Mouse (Mus musculus) heart, adult 2 months (tissue): Measurements from ENCODE around the gene Slc25a21. TPM values are rescaled to one million over a fixed set of nuclear protein-coding genes. Genes with fewer than 3 reads are reported as not detected.
A peak's percentile ranks its signal among the peaks of the same experiment; 100 is the strongest.

Experiments
- DNase-seq, 2 experiments: peaks; one replicate each; pipeline ENCODE4 v3.0.0; 2021
- H3K27ac ChIP-seq: fragments of 200-600 bp; 2 replicates; pipeline ENCODE4 v1.8.1; 2022
- H3K27me3 ChIP-seq: fragments of 200-500 bp; 2 replicates; pipeline ENCODE4 v1.6.1; 2012; ENCODE audit warnings: mild to moderate bottlenecking, low read length, inconsistent platforms, mixed read lengths; ENCODE audit not compliant: control insufficient read depth, insufficient read depth
- H3K36me3 ChIP-seq: fragments of 200-500 bp; 2 replicates; pipeline ENCODE4 v1.6.1; 2012; ENCODE audit warnings: low read length, inconsistent platforms; ENCODE audit not compliant: control insufficient read depth, insufficient read depth
- H3K4me1 ChIP-seq: fragments of 200-500 bp; 2 replicates; pipeline ENCODE4 v1.6.1; 2011; ENCODE audit warnings: low read length; ENCODE audit not compliant: control insufficient read depth, insufficient read depth
- H3K4me3 ChIP-seq: fragments of 200-600 bp; 2 replicates; pipeline ENCODE4 v1.8.1; 2022
- H3K79me2 ChIP-seq: fragments of 200-500 bp; replicated peaks from 2 replicates; pipeline ENCODE4 v1.6.1; 2012; ENCODE audit warnings: mild to moderate bottlenecking, inconsistent platforms, low read length, moderate library complexity, mixed read lengths; ENCODE audit not compliant: control insufficient read depth, insufficient read depth
- H3K9ac ChIP-seq: fragments of 200-500 bp; 2 replicates; pipeline ENCODE4 v1.6.1; 2012; ENCODE audit warnings: low read depth, mild to moderate bottlenecking, control low read depth, inconsistent platforms, low read length, mixed read lengths
- CTCF ChIP-seq: fragments of 200-600 bp; IDR thresholded peaks from 2 replicates; pipeline ENCODE4 v1.8.1; 2022; ENCODE audit warnings: antibody characterized with exemption, mild to moderate bottlenecking, moderate library complexity
- EP300 ChIP-seq: fragments of 200-500 bp; IDR thresholded peaks from 2 replicates; pipeline ENCODE4 v1.6.1; 2011; ENCODE audit warnings: low read depth, low read length, control low read depth; ENCODE audit not compliant: insufficient read depth
- POLR2A ChIP-seq: fragments of 200-500 bp; IDR thresholded peaks from 2 replicates; pipeline ENCODE4 v1.6.1; 2011; ENCODE audit warnings: mild to moderate bottlenecking, low read depth, low read length, control low read depth; ENCODE audit not compliant: insufficient read depth
- WGBS: fragments of 180-500 bp; shearing (Covaris S2); methylation state at CpG from one replicate; pipeline ENCODE4 v1.1.7; 2018; 5-methylcytosine and 5-hydroxymethylcytosine counted together
- intact Hi-C: fragments of 180-260 bp; cut with DNase I; formaldehyde crosslinking; loops from one replicate; pipeline ENCODE4 v1.15.1; 2025
- long read RNA-seq: library from polyadenylated mRNA; stranded (forward); transcript quantifications from one replicate; pipeline ENCODE4 v2.0.0, GENCODE M21; 2021
- polyA plus RNA-seq: library from polyadenylated mRNA; depleted of rRNA; stranded (reverse); fragments of >200 nt; gene quantifications from 2 replicates; pipeline ENCODE4 v1.2.3, GENCODE M21; 2012; rRNA removed
- total RNA-seq, 2 experiments: library from RNA; stranded (reverse); gene quantifications; 2 replicates each; pipeline ENCODE4 v1.2.3; 2021

Slc25a21 gene
- total RNA-seq: under 1 TPM; 0.34 to 0.66 TPM
- 0.06 TPM in 1 of 2 replicates, not detected in the other for polyA plus RNA-seq
- long read RNA-seq: 0 reads

DNA sequence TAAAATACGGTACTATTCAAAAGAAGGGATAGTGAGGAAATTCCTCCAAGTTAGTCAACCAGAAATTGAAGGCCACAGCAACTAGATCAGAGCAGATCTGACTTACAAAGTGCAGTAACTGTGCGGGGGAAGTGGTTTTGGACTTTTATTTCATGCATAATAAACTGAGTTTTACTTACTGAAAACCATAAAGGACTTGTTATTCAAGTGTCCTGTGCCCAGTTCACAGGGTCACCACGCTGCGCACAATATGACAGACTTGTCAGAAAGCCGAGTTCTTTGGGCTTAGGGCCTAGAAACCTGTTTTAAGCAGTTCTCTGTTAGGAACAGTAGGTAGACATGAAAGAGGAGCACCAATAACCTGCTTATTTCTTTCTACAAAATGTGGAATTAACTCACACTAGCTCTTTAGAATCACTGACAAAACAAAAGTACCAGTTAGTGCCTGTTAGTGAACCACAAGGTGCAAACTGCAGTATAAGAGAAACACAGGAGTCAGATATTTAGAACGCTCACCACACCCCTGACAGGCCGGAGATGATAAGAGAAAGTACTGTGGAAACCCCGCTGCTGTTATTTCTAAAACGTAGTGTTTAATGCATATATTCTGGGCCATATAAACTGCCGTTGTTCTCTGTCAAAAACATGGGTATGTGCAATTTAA, at the start of gene Slc25a21:
Slc25a21 (minus strand) TSS at position 110 of the 664 bp plus-strand sequence.
- no peak for TF ChIP-seq POLR2A
- Histone ChIP-seq H3K79me2 (no peaks in the 10 kb centered on the region), H3K4me3 (peak within 1 kb of the TSS; percentile 56), H3K4me1 (peaks cover 1% of the 10 kb centered on the region; the same call in 1 of the 2 replicates), H3K27me3 (peaks cover 9% of the 10 kb centered on the region), H3K27ac (no peak within 1 kb of the TSS), H3K36me3 (no peaks in the 10 kb centered on the region), H3K9ac (peak within 1 kb of the TSS; percentile 77)
- intact Hi-C loops: no loop called here
- WGBS: 91% methylated on average over 10 of the region's 10 CpGs
- DNase-seq: no peak

DNA sequence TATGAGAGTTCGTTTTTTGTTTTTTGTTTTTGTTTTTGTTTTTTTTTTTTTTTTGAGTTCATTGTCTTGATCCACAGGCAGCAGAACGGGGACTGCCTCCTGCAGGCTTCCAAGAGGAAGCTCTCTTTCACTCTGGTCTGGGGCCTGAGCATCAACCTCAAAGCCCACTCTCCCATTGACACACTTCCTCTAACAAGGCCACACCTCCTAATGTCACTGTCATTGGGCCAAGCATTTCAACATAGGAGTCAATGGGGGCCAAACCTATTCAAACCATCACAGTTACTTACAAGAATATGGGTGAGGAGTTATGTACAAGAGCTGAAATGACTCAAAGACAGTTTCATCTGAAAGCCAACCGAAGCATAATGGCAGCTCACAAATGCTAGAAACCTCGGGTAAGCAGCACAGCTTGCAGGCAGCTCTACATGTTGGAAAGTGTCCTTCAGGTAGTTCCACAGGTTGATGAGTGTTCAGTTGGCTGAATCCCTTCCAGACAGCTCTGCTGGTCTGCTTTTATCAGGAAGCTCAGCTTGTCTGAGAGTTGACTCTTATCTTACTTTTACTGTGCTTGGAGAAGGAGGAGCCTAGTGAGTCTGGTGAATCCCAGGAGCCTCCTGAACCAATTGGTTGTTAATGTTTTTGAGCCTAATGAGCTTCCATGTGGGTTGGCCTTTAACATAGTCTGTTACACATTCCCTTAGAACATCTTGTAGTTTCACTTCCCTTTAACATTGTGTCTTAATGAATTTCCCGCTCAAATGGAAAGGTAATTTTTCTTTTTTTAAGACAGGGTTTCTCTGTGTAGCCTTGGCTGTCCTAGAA, 46.6 kb upstream of the Slc25a21 start:
- intact Hi-C loops: no loop called here
- Histone ChIP-seq H3K4me3 (no peak overlapping the region), H3K27ac (no peak overlapping the region), H3K4me1 (no peaks in the 10 kb centered on the region), H3K9ac (no peak overlapping the region), H3K36me3 (peaks cover 6% of the 10 kb centered on the region), H3K79me2 (no peaks in the 10 kb centered on the region; the same call in 1 of the 2 replicates), H3K27me3 (no peaks in the 10 kb centered on the region)
- no peak for TF ChIP-seq CTCF
- no peak for TF ChIP-seq EP300
- TF ChIP-seq POLR2A: no peak
- DNase-seq: no peak
- 85% methylated on average over 5 of the region's 5 CpGs for WGBS

DNA sequence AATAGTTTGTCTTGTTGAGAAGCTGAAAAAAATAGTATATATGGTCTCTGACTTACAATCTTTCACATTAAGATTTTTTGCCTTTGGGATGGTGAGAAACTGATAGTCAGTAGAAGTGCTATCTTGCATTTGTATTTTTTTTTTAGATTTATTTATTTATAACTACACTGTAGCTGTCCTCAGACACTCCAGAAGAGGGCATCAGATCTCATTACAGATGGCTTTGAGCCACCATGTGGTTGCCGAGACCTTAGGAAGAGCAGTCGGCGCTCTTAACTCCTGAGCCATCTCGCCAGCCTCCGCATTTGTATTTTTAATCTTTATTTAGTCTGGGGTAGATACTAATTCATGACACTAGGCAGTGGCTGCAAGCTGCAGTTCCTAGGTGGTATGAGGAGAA, 36.1 kb upstream of the Slc25a21 start:
- no peak overlapping the region for H3K4me3 ChIP-seq
- peaks cover 8% of the 10 kb centered on the region for H3K4me1 ChIP-seq
- H3K36me3 ChIP-seq: peaks cover 2% of the 10 kb centered on the region
- no peak overlapping the region for H3K9ac ChIP-seq
- no peak for DNase-seq
- TF ChIP-seq EP300: no peak
- no peak for TF ChIP-seq POLR2A
- peak; percentile 35; the same call in 1 of the 2 replicates for TF ChIP-seq CTCF
- H3K27ac ChIP-seq: no peak overlapping the region
- no peaks in the 10 kb centered on the region for H3K27me3 ChIP-seq
- intact Hi-C loops: loop anchor here (5.0 kb wide), 1 partner anchor 1779 kb away; the partner anchor contains the start of genes Gemin2 and Sec23a
- H3K79me2 ChIP-seq: peaks cover 3% of the 10 kb centered on the region
- WGBS: 73% methylated on average over 5 of the region's 5 CpGs

DNA sequence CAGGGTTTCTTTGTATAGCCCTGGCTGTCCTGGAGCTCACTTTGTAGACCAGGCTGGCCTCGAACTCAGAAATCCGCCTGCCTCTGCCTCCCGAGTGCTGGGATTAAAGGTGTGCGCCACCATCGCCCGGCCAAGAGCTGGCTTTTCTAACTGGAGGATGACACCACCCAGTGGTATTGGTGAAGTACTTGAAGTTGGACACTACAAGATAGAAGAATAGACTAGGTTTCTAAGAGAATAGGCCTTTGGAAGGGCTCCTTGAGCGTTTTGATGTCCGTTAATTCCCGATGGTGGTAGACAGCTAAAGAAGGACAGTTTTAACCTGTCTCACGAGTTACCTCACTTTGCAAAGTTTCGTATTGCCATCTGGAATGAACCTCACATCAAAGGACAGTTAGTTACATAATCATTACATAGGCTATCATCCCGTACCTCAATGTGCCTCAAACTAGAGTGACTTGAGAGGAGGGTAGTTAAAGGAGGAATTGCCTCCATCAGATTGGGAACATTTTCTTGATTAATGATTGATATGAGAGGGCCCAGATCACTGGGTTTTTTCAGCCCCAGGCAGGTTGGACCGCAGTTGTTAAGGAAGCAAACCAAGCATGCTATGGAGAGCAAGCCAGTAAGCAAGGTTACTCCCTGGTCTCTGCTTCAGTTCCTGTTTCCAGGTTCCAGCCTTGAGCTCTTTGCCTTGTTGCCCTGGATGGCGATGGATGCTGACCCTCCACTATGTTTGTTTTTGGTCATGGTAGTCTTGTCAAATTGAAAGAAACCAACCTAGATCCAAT, 34.0 kb upstream of the Slc25a21 start:
- Histone ChIP-seq H3K79me2 (peaks cover 2% of the 10 kb centered on the region), H3K4me3 (peak overlapping the region; percentile 70), H3K27me3 (no peaks in the 10 kb centered on the region), H3K27ac (peak overlapping the region; percentile 97), H3K9ac (no peak overlapping the region), H3K36me3 (peaks cover 2% of the 10 kb centered on the region), H3K4me1 (peaks cover 8% of the 10 kb centered on the region)
- WGBS: 61% methylated on average over 14 of the region's 14 CpGs
- TF ChIP-seq EP300: no peak
- no peak for TF ChIP-seq POLR2A
- TF ChIP-seq CTCF: peak; percentile 41
- intact Hi-C loops: loop anchor here (2.0 to 5.0 kb wide), 2 partner anchors 20 to 1781 kb away; partner anchors contain the start of genes Gemin2 and Sec23a
- peak in 1 of 2 experiments; percentile 20 for DNase-seq

DNA sequence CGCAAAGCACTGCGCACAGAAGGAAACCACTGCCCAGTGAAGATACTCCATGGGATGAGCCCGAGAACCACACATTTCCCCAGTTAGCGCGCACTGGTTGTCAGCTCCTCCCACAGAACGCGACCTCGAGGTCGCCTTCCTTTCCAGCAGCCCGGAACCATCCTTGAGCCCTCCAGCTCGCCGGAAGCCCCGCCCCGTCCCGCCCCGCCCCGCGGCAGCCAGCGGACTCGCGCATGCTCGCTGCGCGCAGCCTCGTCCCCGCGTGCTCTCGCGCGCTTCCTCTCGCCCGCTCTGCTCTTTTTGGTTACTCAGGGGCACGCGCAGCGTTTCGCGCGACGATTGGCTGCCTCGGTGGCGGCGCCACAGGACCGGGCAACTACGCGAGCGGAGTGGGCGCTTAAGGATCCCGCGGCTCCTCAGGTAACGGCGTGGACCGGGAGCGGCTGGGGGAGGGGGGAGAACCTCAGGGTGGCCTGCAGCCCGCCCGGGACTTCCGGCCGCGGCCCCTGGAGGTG, 33.0 kb upstream of the Slc25a21 start, which contains the start of the genes Prps1l3 and Mipol1:
Prps1l3 (plus strand) TSS at position 221 of the 515 bp plus-strand sequence.
Mipol1 (plus strand) TSS at position 236 of the 515 bp plus-strand sequence.
- WGBS: under 1% methylated on average over 58 of the region's 58 CpGs
- H3K9ac ChIP-seq: peak within 1 kb of the TSS; percentile 89
- DNase-seq: peak; percentile 88 to 93
- peak within 1 kb of the TSS; percentile 70 for H3K4me3 ChIP-seq
- intact Hi-C loops: loop anchor here (2.0 to 5.0 kb wide), 2 partner anchors 19 to 1782 kb away; partner anchors contain the start of genes Gemin2 and Sec23a
- H3K27ac ChIP-seq: peak within 1 kb of the TSS; percentile 97
- no peaks in the 10 kb centered on the region for H3K27me3 ChIP-seq
- H3K36me3 ChIP-seq: no peaks in the 10 kb centered on the region; the same call in none of the 2 replicates
- peaks cover 7% of the 10 kb centered on the region for H3K4me1 ChIP-seq
- peaks cover 2% of the 10 kb centered on the region for H3K79me2 ChIP-seq
- TF ChIP-seq EP300 (0 out of 2 replicates have a peak, but pooled peaks have one; percentile 41), POLR2A (peak; percentile 79), CTCF (0 out of 2 replicates have a peak, but pooled peaks have one; percentile 10)
